In genomic region chr12:97983390-97983789, GRCm38 (mm10) we compare ENCODE assay signal across 28 mouse cellular contexts.
DNase-seq lines count a peak whose midpoint lies in the region.
"Had no signal": no experiment of that assay in that cellular context is flagged by ENCODE, and none has a peak within 500 bp of the region (broad histone marks: within the 10 kb centered on the region; RNA-seq: fewer than 3 reads in every experiment).

No protein-coding gene starts in this region.

- no peaks in the 10 kb centered on the region for H3K36me3 ChIP-seq in heart, embryonic 10.5 days
- H3K36me3 ChIP-seq: forebrain, embryonic 10.5 days; G1E; limb, embryonic 15.5 days; neural tube, embryonic 13.5 days; stomach, embryonic 15.5 days had no signal

- no peaks in the 10 kb centered on the region for H3K27me3 ChIP-seq in heart, embryonic 10.5 days (ENCODE audit: insufficient read depth, poor library complexity, severe bottlenecking)
- H3K27me3 ChIP-seq: CH12.LX; limb, embryonic 15.5 days; neural tube, embryonic 13.5 days; Patski; stomach, embryonic 15.5 days had no signal

- 86% methylated on average over 1 of the region's 1 CpGs for WGBS in heart, embryonic 10.5 days

- H3K27ac ChIP-seq in heart, embryonic 10.5 days: no peak overlapping the region
- H3K27ac ChIP-seq: forebrain, embryonic 10.5 days; hindbrain, embryonic 14.5 days; limb, embryonic 15.5 days; liver, embryonic 14.5 days; neural tube, embryonic 13.5 days; stomach, embryonic 15.5 days had no signal

- peak; percentile 21 to 53 for DNase-seq in left cerebral cortex, adult 18-20 months (ENCODE audit: low spot score in 2 of 2)
- no peak for DNase-seq in left cerebral cortex, postnatal 10 days (ENCODE audit: extremely low spot score in 1 of 2, low spot score in 2 of 2)
- peak; percentile 58 to 66 for DNase-seq in frontal cortex, adult 2 months (ENCODE audit: extremely low spot score in 1 of 2, low spot score in 1 of 2)
- peak; percentile 16 to 19 for DNase-seq in layer of hippocampus, adult 8-10 months (ENCODE audit: low spot score in 2 of 2)
- DNase-seq in right cerebral cortex, postnatal 10 days (ENCODE audit: low spot score in 2 of 2): peak; percentile 25 to 27
- no peak for DNase-seq in heart, embryonic 10.5 days (ENCODE audit: low spot score)
- no peak for DNase-seq in kidney, postnatal 4 days
- DNase-seq: adrenal gland, postnatal 36 days; B cell, adult 2 months; cerebellum, adult 11 months; cerebellum, postnatal 10 days; heart, postnatal 4 days; kidney, adult 8-10 months; kidney, postnatal 10 days; lung, embryonic 14.5 days; lung, postnatal 36 days; thymus, adult 2 months; thymus, postnatal 4 days had no signal

- intact Hi-C loops in left cerebral cortex, postnatal 10 days (cut with DNase I): no loop called here

- H3K4me3 ChIP-seq in heart, embryonic 10.5 days: no peak overlapping the region
- H3K4me3 ChIP-seq: forebrain, embryonic 10.5 days; limb, embryonic 15.5 days; myocyte; neural tube, embryonic 13.5 days; stomach, embryonic 15.5 days had no signal

- no peaks in the 10 kb centered on the region for H3K4me1 ChIP-seq in heart, embryonic 10.5 days
- H3K4me1 ChIP-seq: limb, embryonic 15.5 days; neural tube, embryonic 13.5 days; stomach, embryonic 15.5 days had no signal

- H3K9me3 ChIP-seq in heart, embryonic 10.5 days: no peaks in the 10 kb centered on the region
- H3K9me3 ChIP-seq: forebrain, embryonic 10.5 days; limb, embryonic 15.5 days; neural tube, embryonic 13.5 days; stomach, embryonic 15.5 days had no signal

Comparison
In these comparisons a context has a peak if more than half of its experiments do, and no peak if none do; other contexts are left out.
1. DNase-seq: peak in left cerebral cortex, adult 18-20 months (2 of 2), frontal cortex, adult 2 months (2 of 2), layer of hippocampus, adult 8-10 months (2 of 2) and right cerebral cortex, postnatal 10 days (2 of 2); none in left cerebral cortex, postnatal 10 days (0 of 2), heart, embryonic 10.5 days (single experiment) and kidney, postnatal 4 days (0 of 2).